Mouse (Mus musculus) C2C12 (cell line): ENCODE data around the gene Tesc. TPM values are rescaled to one million over a fixed set of nuclear protein-coding genes. Genes with fewer than 3 reads are reported as not detected.
A peak's percentile ranks its signal among the peaks of the same experiment; 100 is the strongest.

Source experiments
- H3K27me3 ChIP-seq: one replicate; pipeline ENCODE4 v1.6.1; 2011; ENCODE audit not compliant: control insufficient read depth, insufficient read depth, insufficient read length
- H3K36me3 ChIP-seq: one replicate; pipeline ENCODE4 v1.6.1; 2011; ENCODE audit not compliant: control insufficient read depth, insufficient read depth
- H3K4me3 ChIP-seq: one replicate; pipeline ENCODE4 v1.5.1; 2011; ENCODE audit warnings: mild to moderate bottlenecking, control low read depth; ENCODE audit not compliant: poor library complexity, insufficient read depth, severe bottlenecking
- H3K79me2 ChIP-seq: one replicate; pipeline ENCODE4 v1.6.1; 2011; ENCODE audit not compliant: control insufficient read depth, insufficient read depth
- H3K79me3 ChIP-seq: one replicate; pipeline ENCODE4 v1.6.1; 2011; ENCODE audit warnings: low read depth, control low read depth
- H3ac ChIP-seq: one replicate; pipeline ENCODE3; 2011; ENCODE audit warnings: low read depth; ENCODE audit not compliant: control insufficient read depth, insufficient read length
- CEBPB ChIP-seq: IDR thresholded peaks from one replicate; pipeline ENCODE4 v1.6.1; 2011; ENCODE audit warnings: low read depth, mild to moderate bottlenecking, control low read depth, moderate library complexity
- CTCF ChIP-seq: IDR thresholded peaks from one replicate; pipeline ENCODE4 v1.5.1; 2011; ENCODE audit not compliant: control insufficient read depth, insufficient read depth, insufficient read length
- FOSL1 ChIP-seq: IDR thresholded peaks from one replicate; pipeline ENCODE4 v1.8.0; 2011; ENCODE audit warnings: mild to moderate bottlenecking, low read length; ENCODE audit not compliant: poor library complexity, insufficient read depth, severe bottlenecking
- MAX ChIP-seq: IDR thresholded peaks from one replicate; pipeline ENCODE4 v1.6.1; 2011; ENCODE audit warnings: mild to moderate bottlenecking, control low read depth
- MYOD1 ChIP-seq: IDR thresholded peaks from one replicate; pipeline ENCODE4 v1.6.1; 2011; ENCODE audit warnings: low read depth; ENCODE audit not compliant: control insufficient read depth, insufficient read length
- MYOG ChIP-seq: IDR thresholded peaks from one replicate; pipeline ENCODE4 v1.6.1; 2011; ENCODE audit not compliant: control insufficient read depth, insufficient read length; ENCODE audit errors: extremely low read depth
- USF1 ChIP-seq: IDR thresholded peaks from one replicate; pipeline ENCODE4 v1.6.1; 2011; ENCODE audit warnings: low read depth, mild to moderate bottlenecking, control low read depth, moderate library complexity
- polyA plus RNA-seq: library from polyadenylated mRNA; unstranded; fragments of >200 nt; fragmentation: generic; extraction: Trizol; gene quantifications from one replicate; pipeline ENCODE4 v1.2.1, GENCODE M21; 2012; ENCODE audit warnings: missing spikeins

Gene Tesc
- polyA plus RNA-seq, 1 experiment, result 0.06 TPM

DNA sequence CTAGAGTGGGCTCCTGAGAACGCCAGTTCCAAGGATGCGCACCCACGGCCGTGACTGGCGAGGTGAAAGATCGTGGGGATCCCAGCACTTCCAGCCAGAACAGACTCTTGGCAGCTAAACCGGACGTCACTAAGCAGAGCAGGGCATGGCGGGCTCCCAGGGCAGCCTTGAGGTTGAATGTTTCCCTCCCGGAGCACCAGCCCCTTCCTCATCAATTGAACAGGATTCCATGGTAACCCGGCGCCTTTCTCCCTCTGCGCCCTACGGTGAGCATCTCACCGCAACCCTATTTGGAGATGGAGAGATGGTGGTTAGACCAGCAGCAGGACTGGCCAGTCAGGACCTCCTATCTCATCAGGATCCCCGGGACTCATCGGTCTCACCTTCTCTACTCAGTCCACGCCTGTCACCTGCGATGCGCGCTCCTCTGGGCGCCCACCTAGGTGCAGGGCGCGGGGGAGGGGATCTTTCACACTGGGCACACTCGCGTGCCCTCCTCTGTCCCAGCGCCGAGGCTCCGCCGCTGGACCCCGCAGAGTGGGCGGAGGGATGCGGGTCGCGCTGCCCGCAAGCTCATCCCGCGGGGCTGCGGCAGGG, 344 bp upstream of the Tesc start:
- Histone ChIP-seq H3K36me3 (no peaks in the 10 kb centered on the region), H3K79me3 (no peaks in the 10 kb centered on the region), H3ac (no peak overlapping the region), H3K27me3 (peaks cover 44% of the 10 kb centered on the region), H3K79me2 (no peaks in the 10 kb centered on the region), H3K4me3 (no peak overlapping the region)
- TF ChIP-seq FOSL1 (no peak), MAX (no peak), CEBPB (no peak), MYOG (no peak), USF1 (no peak)

DNA sequence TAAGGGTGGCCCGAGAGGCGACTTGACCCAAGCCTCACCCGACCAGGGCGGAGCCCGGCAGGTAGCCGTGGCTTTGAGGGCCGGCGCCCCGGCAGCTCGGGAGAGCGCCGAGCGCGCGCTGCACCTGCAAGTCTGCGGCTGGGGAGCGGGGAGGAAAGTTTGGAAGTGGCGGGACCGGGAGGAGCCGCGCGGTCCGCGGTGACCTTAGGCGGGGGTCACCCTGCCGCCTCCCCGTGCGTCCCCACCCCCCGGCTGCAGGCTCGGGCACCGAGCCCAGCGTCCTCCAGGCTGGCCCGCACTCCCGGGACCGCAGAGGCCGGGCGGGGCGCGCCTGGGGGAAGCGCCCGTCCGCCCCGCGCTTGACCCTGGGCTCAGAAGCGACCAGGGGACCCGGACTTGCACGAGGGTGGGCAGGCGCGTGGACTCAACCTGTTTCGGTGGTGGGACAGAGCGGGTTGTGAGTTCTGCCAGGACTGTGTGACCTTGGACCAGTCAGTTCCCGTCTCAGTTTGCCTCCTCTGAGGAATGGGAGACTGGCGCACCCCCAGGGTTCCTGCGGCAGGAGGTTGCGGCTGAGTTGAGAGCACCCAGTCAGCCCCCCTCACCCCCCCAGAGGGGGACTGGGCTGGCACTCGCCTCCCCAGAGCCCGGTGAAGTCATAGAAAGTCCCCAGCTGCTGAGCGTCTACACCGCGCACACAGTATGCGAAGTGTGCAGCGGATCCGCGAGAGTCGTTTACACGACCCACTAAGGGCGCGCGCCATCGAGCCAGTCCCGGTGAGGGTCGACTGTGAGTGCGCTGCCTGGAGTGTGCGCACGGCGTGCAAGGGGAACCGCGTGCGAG, 870 bp downstream of the Tesc start:
- TF ChIP-seq CEBPB, result no peak

DNA sequence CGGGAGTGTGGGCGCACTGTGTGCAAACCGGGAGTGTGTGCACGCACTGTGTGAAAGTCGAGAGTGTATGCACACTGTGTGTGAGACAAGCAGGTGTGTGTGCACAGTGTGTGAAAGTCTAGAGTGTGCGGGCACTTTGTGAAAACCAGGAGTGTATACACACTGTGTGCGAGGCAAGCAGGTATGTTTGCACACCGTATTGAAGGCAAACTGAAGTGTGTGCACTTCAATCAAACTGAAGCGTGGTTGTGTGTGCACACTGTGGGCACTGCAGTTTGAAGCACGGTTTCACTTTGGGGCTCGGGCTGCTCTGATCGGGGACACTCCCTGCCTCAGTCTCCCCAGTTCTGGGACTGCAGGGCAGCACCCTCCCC, 1.5 kb downstream of the Tesc start:
- Histone ChIP-seq H3K79me3 (no peaks in the 10 kb centered on the region), H3K79me2 (no peaks in the 10 kb centered on the region), H3K36me3 (no peaks in the 10 kb centered on the region), H3ac (no peak overlapping the region), H3K4me3 (no peak overlapping the region), H3K27me3 (peaks cover 40% of the 10 kb centered on the region)
- TF ChIP-seq FOSL1 (no peak), CTCF (no peak), USF1 (no peak), MYOG (no peak), CEBPB (no peak), MAX (no peak)

More for the DNA sequence above, 870 bp downstream of the Tesc start:
- no peaks in the 10 kb centered on the region for H3K79me2 ChIP-seq
- no peaks in the 10 kb centered on the region for H3K36me3 ChIP-seq
- H3K4me3 ChIP-seq, result no peak overlapping the region
- H3K27me3 ChIP-seq, result peaks cover 40% of the 10 kb centered on the region
- no peaks in the 10 kb centered on the region for H3K79me3 ChIP-seq
- H3ac ChIP-seq, result no peak overlapping the region

DNA sequence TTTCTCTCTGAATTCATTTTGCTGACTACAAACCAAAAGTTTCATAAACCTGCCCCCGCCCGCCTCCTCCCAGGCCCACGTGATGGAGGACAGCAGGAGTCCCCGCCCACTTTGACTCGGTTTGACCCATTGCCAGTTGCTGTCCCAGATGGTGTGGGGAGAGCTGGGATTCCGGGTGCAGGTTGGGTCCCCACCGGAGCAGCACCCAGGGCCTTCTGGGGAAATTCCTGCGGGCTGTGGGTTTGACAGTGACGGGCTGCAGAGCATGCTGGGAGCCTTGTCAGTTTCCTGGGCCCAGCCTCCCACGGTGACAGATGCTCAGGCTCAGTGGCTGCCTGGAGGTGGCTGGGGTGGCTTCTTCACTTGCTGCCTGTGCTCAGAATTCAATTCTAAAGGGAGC, 1.9 kb downstream of the Tesc start:
- no peak overlapping the region for H3K4me3 ChIP-seq
- H3K79me3 ChIP-seq, result no peaks in the 10 kb centered on the region
- H3ac ChIP-seq, result no peak overlapping the region
- H3K27me3 ChIP-seq, result peaks cover 40% of the 10 kb centered on the region
- no peak for TF ChIP-seq MYOD1
- TF ChIP-seq USF1, result peak; percentile 89
- TF ChIP-seq CEBPB, result no peak
- no peak for TF ChIP-seq CTCF
- no peak for TF ChIP-seq FOSL1
- no peak for TF ChIP-seq MYOG
- no peak for TF ChIP-seq MAX
- H3K79me2 ChIP-seq, result no peaks in the 10 kb centered on the region
- H3K36me3 ChIP-seq, result no peaks in the 10 kb centered on the region

DNA sequence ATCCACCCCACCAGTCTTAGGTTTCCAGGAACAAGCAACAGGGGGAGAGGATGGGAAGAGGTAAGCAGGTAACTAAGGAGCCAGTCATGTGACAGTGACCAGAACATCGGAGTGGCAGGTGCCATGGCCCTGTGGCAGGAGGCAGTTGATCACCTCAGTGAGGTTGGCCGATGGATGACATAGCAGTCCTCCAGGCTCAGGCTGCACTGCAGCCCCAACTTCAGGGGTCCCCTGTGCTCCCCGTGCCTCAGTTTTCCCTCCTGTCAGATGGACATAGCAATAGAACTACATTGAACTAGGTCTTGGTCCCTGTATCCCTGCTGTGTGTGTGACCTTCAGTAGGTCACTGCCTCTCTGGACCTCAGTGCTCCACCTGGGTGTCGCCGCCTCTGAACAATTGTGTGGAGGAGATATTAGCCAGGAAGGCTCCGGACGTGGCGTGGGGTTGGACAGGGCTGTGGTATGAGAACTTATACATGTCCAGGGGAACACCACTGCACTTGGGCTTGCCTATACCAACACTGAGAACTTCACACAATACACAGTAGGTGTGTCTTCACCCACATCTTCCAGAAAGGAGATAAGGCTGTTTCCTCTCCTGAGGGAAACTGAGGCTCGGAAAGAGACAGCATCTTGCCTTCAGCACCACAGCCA, 2.6 kb downstream of the Tesc start:
- Histone ChIP-seq H3K36me3 (no peaks in the 10 kb centered on the region), H3K4me3 (no peak overlapping the region), H3ac (no peak overlapping the region), H3K79me3 (no peaks in the 10 kb centered on the region), H3K79me2 (no peaks in the 10 kb centered on the region), H3K27me3 (peaks cover 40% of the 10 kb centered on the region)
- no peak for TF ChIP-seq USF1

DNA sequence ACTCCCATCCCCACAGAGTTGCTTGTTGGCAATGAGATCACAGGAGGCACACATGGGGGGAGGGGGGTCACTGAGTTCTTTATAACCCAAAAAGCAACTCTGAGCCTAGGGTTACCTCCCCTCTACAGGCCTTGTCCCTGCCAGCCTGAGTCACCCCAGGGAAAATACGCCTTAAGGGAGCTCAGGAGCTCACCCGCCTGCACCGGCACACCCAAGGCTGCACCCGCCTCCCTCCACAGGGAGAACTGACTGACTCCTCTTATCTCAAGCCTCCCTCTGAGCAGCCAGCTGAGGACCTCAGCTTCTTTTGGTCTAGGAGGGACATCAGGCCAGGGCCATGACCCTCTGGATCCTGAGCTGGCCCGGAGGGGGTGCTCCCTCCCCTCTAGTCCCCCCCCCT, 3.5 kb downstream of the Tesc start:
- H3ac ChIP-seq, result no peak overlapping the region
- H3K79me2 ChIP-seq, result no peaks in the 10 kb centered on the region
- H3K79me3 ChIP-seq, result no peaks in the 10 kb centered on the region
- H3K4me3 ChIP-seq, result no peak overlapping the region
- H3K27me3 ChIP-seq, result peaks cover 31% of the 10 kb centered on the region
- TF ChIP-seq MYOG, result no peak
- TF ChIP-seq FOSL1, result no peak
- no peak for TF ChIP-seq USF1
- TF ChIP-seq MYOD1, result no peak
- no peak for TF ChIP-seq CTCF
- TF ChIP-seq MAX, result no peak
- TF ChIP-seq CEBPB, result no peak
- no peaks in the 10 kb centered on the region for H3K36me3 ChIP-seq
